Mouse (Mus musculus) brain, embryonic 14.5 days (tissue): Measurements from ENCODE around the gene Nckap5l.

Source experiments
- CTCF ChIP-seq: fragments of 200-500 bp; IDR thresholded peaks from 2 replicates; pipeline ENCODE4 v1.5.1; 2012; ENCODE audit warnings: inconsistent platforms, mild to moderate bottlenecking, moderate library complexity, borderline replicate concordance; ENCODE audit not compliant: insufficient read depth, insufficient read length; ENCODE audit errors: extremely low read depth
- POLR2A ChIP-seq: fragments of 200-500 bp; IDR thresholded peaks from 2 replicates; pipeline ENCODE4 v1.6.1; 2012; ENCODE audit warnings: mild to moderate bottlenecking, inconsistent platforms, borderline replicate concordance; ENCODE audit not compliant: poor library complexity, insufficient read depth, insufficient read length, severe bottlenecking; ENCODE audit errors: extremely low read depth

- TF ChIP-seq POLR2A = no peak
- no peak for TF ChIP-seq CTCF
Measured at GRCm38 (mm10) chr15:99396875-99397274, 60.7 kb downstream of the Nckap5l start.
